Mouse (Mus musculus) neural tube, embryonic 11.5 days (tissue): ENCODE measurements around the gene Col6a6. TPM values are rescaled to one million over a fixed set of nuclear protein-coding genes. Genes with fewer than 3 reads are reported as not detected.
A peak's percentile ranks its signal among the peaks of the same experiment; 100 is the strongest.
"Not testable (repeated sequence)": the region's sequence is repeated elsewhere in the genome, so short reads cannot be mapped to it uniquely, and the experiment has no call there.

Source experiments
- ATAC-seq: fragments of 200-750 bp; cut with Nextera tagmentation; 2 replicates; pipeline ENCODE4 v1.8.0; 2017; ENCODE audit warnings: moderate number of reproducible peaks, mild to moderate bottlenecking, moderate TSS enrichment, moderate library complexity; ENCODE audit not compliant: insufficient read depth, low FRiP score, low TSS enrichment
- DNase-seq: peaks from one replicate; pipeline ENCODE4 v3.0.0-alpha.2; 2015; ENCODE audit warnings: low spot score
- H3K27ac ChIP-seq: fragments of 300-500 bp; sonication (generic); 2 replicates; pipeline ENCODE4 v1.5.1; 2014; ENCODE audit warnings: low read depth, mild to moderate bottlenecking, low read length
- H3K27me3 ChIP-seq: fragments of 300-500 bp; sonication (generic); 2 replicates; pipeline ENCODE4 v1.6.1; 2014; ENCODE audit warnings: mild to moderate bottlenecking, low read length, mixed read lengths; ENCODE audit not compliant: control insufficient read depth, insufficient read depth
- H3K36me3 ChIP-seq: fragments of 300-500 bp; sonication (generic); 2 replicates; pipeline ENCODE4 v1.6.1; 2014; ENCODE audit warnings: mild to moderate bottlenecking, low read length, moderate library complexity, mixed read lengths; ENCODE audit not compliant: control insufficient read depth, insufficient read depth
- H3K4me1 ChIP-seq: fragments of 300-500 bp; sonication (generic); 2 replicates; pipeline ENCODE4 v1.6.1; 2014; ENCODE audit warnings: low read length, mixed read lengths; ENCODE audit not compliant: control insufficient read depth, insufficient read depth
- H3K4me2 ChIP-seq: fragments of 300-500 bp; sonication (generic); 2 replicates; pipeline ENCODE4 v1.6.1; 2014; ENCODE audit warnings: low read depth, mild to moderate bottlenecking, moderate library complexity
- H3K4me3 ChIP-seq: fragments of 300-500 bp; sonication (generic); 2 replicates; pipeline ENCODE4 v1.5.1; 2014; ENCODE audit warnings: low read depth, low read length
- H3K9ac ChIP-seq: fragments of 300-500 bp; sonication (generic); 2 replicates; pipeline ENCODE4 v1.6.1; 2014; ENCODE audit warnings: mild to moderate bottlenecking, low read length
- H3K9me3 ChIP-seq: fragments of 300-500 bp; sonication (generic); 2 replicates; pipeline ENCODE4 v1.6.1; 2016; ENCODE audit warnings: low read length; ENCODE audit not compliant: control insufficient read depth
- WGBS: fragments of 180-500 bp; shearing (Covaris S2); extraction: QIAGEN DNeasy Blood & Tissue Kit; methylation state at CpG from one replicate; pipeline ENCODE4 v1.1.7; 2014; 5-methylcytosine and 5-hydroxymethylcytosine counted together
- polyA plus RNA-seq: library from polyadenylated mRNA; unstranded; fragments of >200 nt; fragmentation: Nextera tagmentation; extraction: Ambion mirVana; gene quantifications from 2 replicates; pipeline ENCODE4 v1.2.1, GENCODE M21; 2014

The Col6a6 gene
- polyA plus RNA-seq, 1 experiment from 2014 or later = 0.13 TPM

DNA sequence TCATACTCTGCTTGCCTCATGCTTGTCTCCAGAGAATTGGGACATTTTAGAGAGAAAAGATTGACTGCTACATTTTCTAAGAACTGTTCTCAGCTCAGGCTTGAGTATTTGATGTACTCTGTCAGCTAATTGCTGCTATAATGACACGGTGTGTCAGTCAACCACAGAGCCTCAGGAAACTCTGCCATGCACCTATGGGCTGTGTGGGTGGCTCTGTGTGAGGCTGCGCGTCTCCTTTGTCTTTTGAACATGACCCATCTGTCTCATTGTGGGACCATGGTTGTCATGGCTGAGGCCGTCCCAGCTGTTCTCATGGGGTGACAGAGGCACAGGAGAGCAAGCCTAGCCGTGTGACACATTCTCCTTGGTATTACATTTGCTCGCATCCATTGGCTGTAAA is 168.1 kb downstream of the Col6a6 start:
- ATAC-seq (no peak), DNase-seq (no peak)
- H3K9me3 ChIP-seq = no peaks in the 10 kb centered on the region
- no peaks in the 10 kb centered on the region for H3K4me1 ChIP-seq
- no peaks in the 10 kb centered on the region for H3K27me3 ChIP-seq
- H3K36me3 ChIP-seq = no peaks in the 10 kb centered on the region
- no peak overlapping the region for H3K4me3 ChIP-seq
- no peak overlapping the region for H3K4me2 ChIP-seq
- H3K27ac ChIP-seq = no peak overlapping the region
- H3K9ac ChIP-seq = no peak overlapping the region
- 88% methylated on average over 6 of the region's 6 CpGs for WGBS

DNA sequence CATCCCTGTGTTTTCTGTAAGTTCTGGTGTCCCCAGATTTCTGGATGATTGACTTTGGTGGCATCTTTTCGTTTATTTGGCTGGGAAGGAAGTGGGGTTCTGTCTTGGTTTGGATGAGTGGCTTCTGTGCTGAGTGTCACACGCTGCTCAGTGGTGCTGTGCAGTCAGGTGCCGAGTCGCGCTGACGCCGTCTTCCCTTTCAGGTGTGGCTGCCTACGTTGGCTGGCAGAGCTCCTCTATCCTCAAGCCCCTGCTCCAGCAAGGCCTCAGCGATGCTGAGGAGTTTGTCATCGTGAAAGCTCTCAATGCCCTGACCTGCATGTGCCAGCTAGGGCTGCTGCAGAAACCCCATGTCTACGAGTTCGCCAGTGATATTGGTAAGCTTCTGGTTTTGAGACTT is 169.7 kb downstream of the Col6a6 start:
- 97% methylated on average over 12 of the region's 12 CpGs for WGBS
- Histone ChIP-seq H3K4me2 (no peak overlapping the region), H3K36me3 (peaks cover 2% of the 10 kb centered on the region; the same call in 1 of the 2 replicates), H3K4me1 (no peaks in the 10 kb centered on the region), H3K27me3 (no peaks in the 10 kb centered on the region), H3K9ac (no peak overlapping the region), H3K4me3 (no peak overlapping the region), H3K27ac (no peak overlapping the region), H3K9me3 (no peaks in the 10 kb centered on the region)
- ATAC-seq = no peak
- DNase-seq = no peak

DNA sequence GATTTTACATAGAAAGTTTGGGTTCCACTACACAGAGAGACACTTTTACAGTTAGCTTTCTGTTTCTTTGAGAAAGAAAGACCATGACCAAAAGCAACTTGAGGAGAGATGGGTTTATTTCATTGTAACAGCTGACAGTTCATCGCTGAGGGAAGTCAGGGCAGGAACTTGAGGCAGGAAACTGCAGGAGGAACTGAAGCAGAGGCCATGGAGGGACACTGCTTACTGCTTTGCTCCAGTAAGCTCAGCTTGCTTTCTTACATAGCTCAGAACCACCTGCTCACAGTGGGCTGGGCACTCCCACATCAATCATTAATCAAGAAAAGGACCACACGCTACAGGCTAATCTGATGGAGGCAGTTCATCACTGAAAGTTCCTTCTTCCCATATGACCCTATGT is 171.8 kb downstream of the Col6a6 start:
- H3K4me1 ChIP-seq = no peaks in the 10 kb centered on the region
- WGBS = 78% methylated on average over 2 of the region's 2 CpGs
- no peak overlapping the region for H3K9ac ChIP-seq
- H3K4me2 ChIP-seq = no peak overlapping the region
- H3K9me3 ChIP-seq = no peaks in the 10 kb centered on the region
- H3K27ac ChIP-seq = no peak overlapping the region
- DNase-seq (no peak), ATAC-seq (no peak)
- no peaks in the 10 kb centered on the region for H3K27me3 ChIP-seq
- H3K4me3 ChIP-seq = no peak overlapping the region
- H3K36me3 ChIP-seq = peaks cover 2% of the 10 kb centered on the region; the same call in 1 of the 2 replicates

- Histone ChIP-seq H3K9ac (peak within 1 kb of the TSS; percentile 88), H3K4me1 (no peaks in the 10 kb centered on the region), H3K4me3 (peak within 1 kb of the TSS; percentile 90), H3K4me2 (peak within 1 kb of the TSS; percentile 65), H3K27ac (0 out of 2 replicates have a peak within 1 kb of the TSS, but pooled peaks have one; percentile 20), H3K9me3 (no peaks in the 10 kb centered on the region), H3K27me3 (no peaks in the 10 kb centered on the region), H3K36me3 (no peaks in the 10 kb centered on the region)
- peak; percentile 91 for ATAC-seq
- peak; percentile 84 for DNase-seq
- WGBS = 6% methylated on average over 37 of the region's 37 CpGs
These were observed 185.2 kb downstream of the Col6a6 start, which contains the start of gene Pik3r4 for GRCm38 (mm10) chr9:105642460-105643371. TSS of gene Pik3r4 (plus strand) at chr9:105642978.

DNA sequence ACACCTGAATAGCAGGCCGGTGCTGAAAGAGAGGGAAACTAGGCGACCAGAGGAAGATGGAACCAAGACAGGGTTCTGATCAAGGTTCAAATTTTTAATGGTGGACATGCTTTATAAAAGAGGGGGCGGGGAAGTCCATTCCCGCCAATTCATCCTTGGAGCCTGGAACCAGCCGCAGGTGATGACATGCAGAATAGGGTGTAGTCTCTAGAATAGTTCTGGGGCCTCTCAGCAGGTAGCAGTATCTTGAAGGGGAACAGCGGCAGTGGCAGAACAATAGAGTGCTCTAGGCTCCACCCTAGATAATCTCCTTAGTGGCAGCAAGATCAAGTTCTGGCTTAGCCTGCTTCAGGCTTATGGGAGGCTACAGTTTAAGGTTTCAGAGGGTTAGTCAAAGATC is 186.6 kb downstream of the Col6a6 start:
- not testable (repeated sequence) for H3K9me3 ChIP-seq, H3K4me3 ChIP-seq, H3K4me2 ChIP-seq, ATAC-seq, H3K27me3 ChIP-seq, H3K4me1 ChIP-seq, DNase-seq, H3K27ac ChIP-seq, H3K9ac ChIP-seq, H3K36me3 ChIP-seq
- 85% methylated on average over 6 of the region's 6 CpGs for WGBS

Other genes starting within 250 kb of the Col6a6 start
- 28.7 and 29.3 TPM in 2 replicates for gene Pik3r4, start 185.2 kb downstream of the Col6a6 start, polyA plus RNA-seq
- 0.09 TPM in 1 of 2 replicates, not detected in the other for gene Col6a5, start 132.5 kb upstream of the Col6a6 start, polyA plus RNA-seq